Mouse (Mus musculus): ENCODE measurements around the gene Pdf. TPM values are rescaled to one million over a fixed set of nuclear protein-coding genes. Genes with fewer than 3 reads are reported as not detected.

Gene Pdf
- total RNA-seq (2018; cell fraction: chromatin; rRNA removed) = 1 to 10 TPM in 20 of 26 experiments, under 1 TPM in 2, not detected in 4; 0.84 to 4.3 (median 2.1) TPM
- 10 to 100 TPM in 3 of 26 experiments, 1 to 10 TPM in 23; 3.2 to 11.2 (median 5.9) TPM for total RNA-seq (2018; cell fraction: cytosol; rRNA removed)
- 1 to 10 TPM in 22 of 26 experiments, under 1 TPM in 1, not detected in 3; 0.78 to 8.7 (median 2.5) TPM for total RNA-seq (2018; cell fraction: nucleus; rRNA removed)
- polyA plus RNA-seq (2018) = 8.2 to 21.8 TPM (median 10.7 TPM) in 3 replicates

GRCm38 (mm10) chr8:107048061-107048941, at the start of gene Pdf:
Gene Pdf, minus strand, starts transcription at chr8:107048614.
- Histone ChIP-seq H3K36me3 (ENCODE audit: inconsistent target) (peaks cover 51% of the 10 kb centered on the region), H3K27ac (peak within 1 kb of the TSS; percentile 43), H3K79me2 (ENCODE audit: inconsistent target) (peaks cover 62% of the 10 kb centered on the region), H3K4me3 (ENCODE audit: inconsistent target) (peak within 1 kb of the TSS; percentile 60)
- under 1% methylated on average over 77 of the region's 87 CpGs for WGBS (ENCODE audit: missing documents)

- Histone ChIP-seq H3K36me3 (ENCODE audit: inconsistent target) (peaks cover 6% of the 10 kb centered on the region; the same call in 1 of the 2 replicates), H3K27ac (peak within 1 kb of the TSS; percentile 72), H3K79me2 (ENCODE audit: inconsistent target) (peaks cover 42% of the 10 kb centered on the region), H3K4me3 (ENCODE audit: inconsistent target) (peak within 1 kb of the TSS; percentile 82)
- 6% methylated on average over 30 of the region's 39 CpGs for WGBS (ENCODE audit: missing documents)
Measured at GRCm38 (mm10) chr8:107096366-107097036, 48.1 kb upstream of the Pdf start, which contains the start of gene Terf2. Gene Terf2, minus strand, starts transcription at chr8:107096547.

GRCm38 (mm10) chr8:107095717-107096365, 47.4 kb upstream of the Pdf start:
- peak overlapping the region; percentile 72 for H3K27ac ChIP-seq
- WGBS (ENCODE audit: missing documents) = under 1% methylated on average over 53 of the region's 53 CpGs
- peak overlapping the region; percentile 82 for H3K4me3 ChIP-seq (ENCODE audit: inconsistent target)
- H3K79me2 ChIP-seq (ENCODE audit: inconsistent target) = peaks cover 48% of the 10 kb centered on the region
- peaks cover 8% of the 10 kb centered on the region; the same call in 1 of the 2 replicates for H3K36me3 ChIP-seq (ENCODE audit: inconsistent target)

GRCm38 (mm10) chr8:107090531-107090930, 42.1 kb upstream of the Pdf start:
- no peak overlapping the region for H3K27ac ChIP-seq
- H3K79me2 ChIP-seq (ENCODE audit: inconsistent target) = peaks cover 93% of the 10 kb centered on the region
- peaks cover 13% of the 10 kb centered on the region; the same call in 1 of the 2 replicates for H3K36me3 ChIP-seq (ENCODE audit: inconsistent target)
- H3K4me3 ChIP-seq (ENCODE audit: inconsistent target) = no peak overlapping the region
- WGBS (ENCODE audit: missing documents) = 86% methylated on average over 7 of the region's 7 CpGs

- Histone ChIP-seq H3K27ac (no peak overlapping the region), H3K36me3 (ENCODE audit: inconsistent target) (peaks cover 13% of the 10 kb centered on the region; the same call in 1 of the 2 replicates), H3K79me2 (ENCODE audit: inconsistent target) (peaks cover 75% of the 10 kb centered on the region), H3K4me3 (ENCODE audit: inconsistent target) (no peak overlapping the region)
- WGBS (ENCODE audit: missing documents) = 90% methylated on average over 4 of the region's 5 CpGs
Measured at GRCm38 (mm10) chr8:107088526-107089063, 40.2 kb upstream of the Pdf start.

GRCm38 (mm10) chr8:107086018-107086417, 37.6 kb upstream of the Pdf start:
- Histone ChIP-seq H3K27ac (no peak overlapping the region), H3K4me3 (ENCODE audit: inconsistent target) (no peak overlapping the region), H3K79me2 (ENCODE audit: inconsistent target) (peaks cover 50% of the 10 kb centered on the region), H3K36me3 (ENCODE audit: inconsistent target) (peaks cover 21% of the 10 kb centered on the region; the same call in 1 of the 2 replicates)
- WGBS (ENCODE audit: missing documents) = 89% methylated on average over 5 of the region's 5 CpGs

- Histone ChIP-seq H3K4me3 (ENCODE audit: inconsistent target) (no peak overlapping the region), H3K79me2 (ENCODE audit: inconsistent target) (peaks cover 43% of the 10 kb centered on the region), H3K36me3 (ENCODE audit: inconsistent target) (peaks cover 21% of the 10 kb centered on the region), H3K27ac (no peak overlapping the region)
- 97% methylated on average over 17 of the region's 17 CpGs for WGBS (ENCODE audit: missing documents)
Measured at GRCm38 (mm10) chr8:107085358-107085757, 36.9 kb upstream of the Pdf start.

GRCm38 (mm10) chr8:107076239-107076888, 27.9 kb upstream of the Pdf start:
- Histone ChIP-seq H3K4me3 (ENCODE audit: inconsistent target) (no peak overlapping the region), H3K79me2 (ENCODE audit: inconsistent target) (no peaks in the 10 kb centered on the region), H3K27ac (no peak overlapping the region), H3K36me3 (ENCODE audit: inconsistent target) (peaks cover 44% of the 10 kb centered on the region)
- WGBS (ENCODE audit: missing documents) = 90% methylated on average over 7 of the region's 7 CpGs

- WGBS (ENCODE audit: missing documents) = 90% methylated on average over 1 of the region's 1 CpGs
Measured at GRCm38 (mm10) chr8:107074128-107074527, 25.7 kb upstream of the Pdf start.

GRCm38 (mm10) chr8:107073706-107074105, 25.3 kb upstream of the Pdf start:
- peaks cover 32% of the 10 kb centered on the region for H3K36me3 ChIP-seq (ENCODE audit: inconsistent target)
- no peak overlapping the region for H3K4me3 ChIP-seq (ENCODE audit: inconsistent target)
- no peak overlapping the region for H3K27ac ChIP-seq
- no peaks in the 10 kb centered on the region for H3K79me2 ChIP-seq (ENCODE audit: inconsistent target)
- 78% methylated on average over 4 of the region's 4 CpGs for WGBS (ENCODE audit: missing documents)

More at GRCm38 (mm10) chr8:107074128-107074527, 25.7 kb upstream of the Pdf start:
- H3K36me3 ChIP-seq (ENCODE audit: inconsistent target) = peaks cover 34% of the 10 kb centered on the region
- no peaks in the 10 kb centered on the region for H3K79me2 ChIP-seq (ENCODE audit: inconsistent target)
- no peak overlapping the region for H3K4me3 ChIP-seq (ENCODE audit: inconsistent target)
- H3K27ac ChIP-seq = no peak overlapping the region

GRCm38 (mm10) chr8:107065511-107066496, 17.4 kb upstream of the Pdf start, which contains the start of gene Tmed6:
Gene Tmed6, minus strand, starts transcription at chr8:107065644.
- Histone ChIP-seq H3K27ac (no peak within 1 kb of the TSS), H3K79me2 (ENCODE audit: inconsistent target) (no peaks in the 10 kb centered on the region), H3K4me3 (ENCODE audit: inconsistent target) (no peak within 1 kb of the TSS), H3K36me3 (ENCODE audit: inconsistent target) (no peaks in the 10 kb centered on the region)
- 64% methylated on average over 16 of the region's 17 CpGs for WGBS (ENCODE audit: missing documents)

- Histone ChIP-seq H3K27ac (no peak overlapping the region), H3K4me3 (ENCODE audit: inconsistent target) (no peak overlapping the region), H3K79me2 (ENCODE audit: inconsistent target) (peaks cover 10% of the 10 kb centered on the region), H3K36me3 (ENCODE audit: inconsistent target) (0 out of 2 replicates have a peak, but pooled peaks cover 9% of the 10 kb centered on the region)
- 91% methylated on average over 1 of the region's 1 CpGs for WGBS (ENCODE audit: missing documents)
Measured at GRCm38 (mm10) chr8:107062613-107063012, 14.2 kb upstream of the Pdf start.

All from macrophage (primary cell).